Mouse (Mus musculus) heart, embryonic 14.5 days (tissue): ENCODE results near the gene Eif4g1. TPM values are rescaled to one million over a fixed set of nuclear protein-coding genes. Genes with fewer than 3 reads are reported as not detected.
A peak's percentile ranks its signal among the peaks of the same experiment; 100 is the strongest.

Source experiments
- ATAC-seq: fragments of 200-750 bp; cut with Nextera tagmentation; 2 replicates; pipeline ENCODE4 v1.8.0; 2017; ENCODE audit warnings: low read depth, moderate TSS enrichment; ENCODE audit not compliant: insufficient number of reproducible peaks, insufficient read depth, low FRiP score
- H3K27ac ChIP-seq, 2 experiments: fragments of 200-500 bp in 1 of 2; fragments of 300-500 bp in 1 of 2; sonication (generic) in 1 of 2; replicated peaks in 1 of 2; 2 replicates each; pipeline ENCODE4 v1.5.1; 2012 to 2014; ENCODE audit warnings: low read depth in 2 of 2, low read length in 2 of 2, control low read depth in 1 of 2, mild to moderate bottlenecking in 1 of 2, mixed read lengths in 1 of 2; ENCODE audit not compliant: control insufficient read depth in 1 of 2, insufficient read depth in 1 of 2
- H3K27me3 ChIP-seq: fragments of 300-500 bp; sonication (generic); 2 replicates; pipeline ENCODE4 v1.6.1; 2014; ENCODE audit warnings: mild to moderate bottlenecking, low read length, control low read depth; ENCODE audit not compliant: control insufficient read depth, insufficient read depth
- H3K36me3 ChIP-seq: fragments of 300-500 bp; sonication (generic); 2 replicates; pipeline ENCODE4 v1.6.1; 2014; ENCODE audit warnings: mild to moderate bottlenecking, control low read depth, low read length, mixed read lengths; ENCODE audit not compliant: control insufficient read depth, insufficient read depth
- H3K4me1 ChIP-seq, 2 experiments: fragments of 200-500 bp in 1 of 2; fragments of 300-500 bp in 1 of 2; sonication (generic) in 1 of 2; 2 replicates each; pipeline ENCODE4 v1.6.1; 2012 to 2014; ENCODE audit warnings: low read length in 2 of 2, control low read depth in 1 of 2, mixed read lengths in 1 of 2; ENCODE audit not compliant: control insufficient read depth in 2 of 2, insufficient read depth in 2 of 2
- H3K4me2 ChIP-seq: fragments of 300-500 bp; sonication (generic); 2 replicates; pipeline ENCODE4 v1.6.1; 2014; ENCODE audit warnings: mild to moderate bottlenecking, low read length
- H3K4me3 ChIP-seq, 2 experiments: fragments of 200-500 bp in 1 of 2; fragments of 300-500 bp in 1 of 2; sonication (generic) in 1 of 2; 2 replicates each; pipeline ENCODE4 v1.5.1; 2012 to 2014; ENCODE audit warnings: low read length in 2 of 2, mild to moderate bottlenecking in 2 of 2, control low read depth in 1 of 2, low read depth in 1 of 2, moderate library complexity in 1 of 2; ENCODE audit not compliant: control insufficient read depth in 1 of 2, insufficient read depth in 1 of 2
- H3K9ac ChIP-seq: fragments of 300-500 bp; sonication (generic); 2 replicates; pipeline ENCODE4 v1.6.1; 2014; ENCODE audit warnings: mild to moderate bottlenecking, low read length
- H3K9me3 ChIP-seq: fragments of 300-500 bp; sonication (generic); 2 replicates; pipeline ENCODE4 v1.6.1; 2016; ENCODE audit warnings: low read length, control low read depth; ENCODE audit not compliant: control insufficient read depth
- WGBS: fragments of 180-500 bp; shearing (Covaris S2); extraction: QIAGEN DNeasy Blood & Tissue Kit; methylation state at CpG from one replicate; pipeline ENCODE4 v1.1.7; 2014; 5-methylcytosine and 5-hydroxymethylcytosine counted together
- polyA plus RNA-seq: library from polyadenylated mRNA; unstranded; fragments of >200 nt; fragmentation: Nextera tagmentation; extraction: Ambion mirVana; gene quantifications from 2 replicates; pipeline ENCODE4 v1.2.1, GENCODE M21; 2014

Eif4g1 gene
- polyA plus RNA-seq, 1 experiment from 2014 or later = 107 TPM

GRCm38 (mm10) chr16:20673706-20674303, 5.7 kb downstream of the Eif4g1 start:
- Histone ChIP-seq H3K4me3 (peak overlapping the region; percentile 95 to 97), H3K4me1 (peaks cover 8 to 37% of the 10 kb centered on the region in 2 experiments), H3K27ac (peak overlapping the region; percentile 42 to 96), H3K27me3 (no peaks in the 10 kb centered on the region), H3K9ac (peak overlapping the region; percentile 96), H3K9me3 (no peaks in the 10 kb centered on the region), H3K4me2 (peak overlapping the region; percentile 98), H3K36me3 (peaks cover 45% of the 10 kb centered on the region)
- WGBS = 3% methylated on average over 14 of the region's 14 CpGs
- no peak for ATAC-seq

- Histone ChIP-seq H3K4me3 (no peak overlapping the region), H3K36me3 (peaks cover 59% of the 10 kb centered on the region), H3K9ac (peak overlapping the region; percentile 96; the same call in 1 of the 2 replicates), H3K27ac (no peak overlapping the region), H3K9me3 (no peaks in the 10 kb centered on the region), H3K4me2 (no peak overlapping the region), H3K4me1 (peaks cover 8 to 37% of the 10 kb centered on the region in 2 experiments), H3K27me3 (no peaks in the 10 kb centered on the region)
- 82% methylated on average over 6 of the region's 6 CpGs for WGBS
- no peak for ATAC-seq
These were observed 7.1 kb downstream of the Eif4g1 start for GRCm38 (mm10) chr16:20675213-20675612.

GRCm38 (mm10) chr16:20676702-20677101, 8.6 kb downstream of the Eif4g1 start:
- Histone ChIP-seq H3K36me3 (peaks cover 74% of the 10 kb centered on the region), H3K9ac (no peak overlapping the region), H3K4me2 (no peak overlapping the region), H3K27me3 (no peaks in the 10 kb centered on the region), H3K9me3 (no peaks in the 10 kb centered on the region), H3K27ac (no peak overlapping the region), H3K4me3 (no peak overlapping the region), H3K4me1 (peaks cover 8 to 37% of the 10 kb centered on the region in 2 experiments)
- 85% methylated on average over 4 of the region's 4 CpGs for WGBS
- no peak for ATAC-seq

GRCm38 (mm10) chr16:20677380-20677779, 9.3 kb downstream of the Eif4g1 start:
- no peaks in the 10 kb centered on the region for H3K27me3 ChIP-seq
- no peaks in the 10 kb centered on the region for H3K9me3 ChIP-seq
- no peak overlapping the region for H3K4me2 ChIP-seq
- H3K9ac ChIP-seq = no peak overlapping the region
- H3K4me3 ChIP-seq = no peak overlapping the region
- 92% methylated on average over 5 of the region's 5 CpGs for WGBS
- H3K36me3 ChIP-seq = peaks cover 81% of the 10 kb centered on the region
- no peak for ATAC-seq
- no peak overlapping the region for H3K27ac ChIP-seq
- peaks cover 7 to 32% of the 10 kb centered on the region in 2 experiments for H3K4me1 ChIP-seq

- H3K4me2 ChIP-seq = no peak overlapping the region
- peaks cover 88% of the 10 kb centered on the region for H3K36me3 ChIP-seq
- WGBS = 59% methylated on average over 10 of the region's 10 CpGs
- H3K27ac ChIP-seq = no peak overlapping the region; a peak in 1 of 4 replicates
- ATAC-seq = no peak
- H3K9ac ChIP-seq = peak overlapping the region; percentile 10; the same call in 1 of the 2 replicates
- H3K4me1 ChIP-seq = peaks cover 7 to 32% of the 10 kb centered on the region in 2 experiments
- no peaks in the 10 kb centered on the region for H3K27me3 ChIP-seq
- H3K9me3 ChIP-seq = no peaks in the 10 kb centered on the region
- no peak overlapping the region for H3K4me3 ChIP-seq
These were observed 10.0 kb downstream of the Eif4g1 start for GRCm38 (mm10) chr16:20677974-20678675.

- no peaks in the 10 kb centered on the region for H3K9me3 ChIP-seq
- no peak overlapping the region for H3K9ac ChIP-seq
- H3K4me3 ChIP-seq = no peak overlapping the region
- peaks cover 15 to 16% of the 10 kb centered on the region in 2 experiments for H3K4me1 ChIP-seq
- H3K4me2 ChIP-seq = no peak overlapping the region
- H3K27ac ChIP-seq = no peak overlapping the region
- no peaks in the 10 kb centered on the region for H3K27me3 ChIP-seq
- no peak for ATAC-seq
- peaks cover 69% of the 10 kb centered on the region for H3K36me3 ChIP-seq
- WGBS = 76% methylated on average over 3 of the region's 3 CpGs
These were observed 22.7 kb downstream of the Eif4g1 start for GRCm38 (mm10) chr16:20690774-20691173.

GRCm38 (mm10) chr16:20691617-20692016, 23.5 kb downstream of the Eif4g1 start:
- H3K9ac ChIP-seq = no peak overlapping the region
- no peak overlapping the region for H3K27ac ChIP-seq
- WGBS = 81% methylated on average over 1 of the region's 1 CpGs
- no peak overlapping the region for H3K4me3 ChIP-seq
- peaks cover 61% of the 10 kb centered on the region for H3K36me3 ChIP-seq
- H3K27me3 ChIP-seq = no peaks in the 10 kb centered on the region
- peaks cover 18 to 19% of the 10 kb centered on the region in 2 experiments for H3K4me1 ChIP-seq
- ATAC-seq = no peak
- H3K9me3 ChIP-seq = no peaks in the 10 kb centered on the region
- H3K4me2 ChIP-seq = no peak overlapping the region
